ENCODE assay signal across 19 mouse cellular contexts in genomic region chr4:153913635-153914034, GRCm38 (mm10). TPM values are rescaled to one million over a fixed set of nuclear protein-coding genes. Genes with fewer than 3 reads are reported as not detected.
DNase-seq lines count a peak whose midpoint lies in the region; ATAC-seq and TF ChIP-seq lines count a peak whose summit lies in the region.
"Had no signal": no experiment of that assay in that cellular context is flagged by ENCODE, and none has a peak within 500 bp of the region (broad histone marks: within the 10 kb centered on the region; RNA-seq: fewer than 3 reads in every experiment).

No protein-coding gene starts in this region.

- H3K36me3 ChIP-seq in hindbrain, postnatal 0 days (ENCODE audit: insufficient read depth, low read length), result no peaks in the 10 kb centered on the region
- H3K36me3 ChIP-seq in hindbrain, embryonic 16.5 days (ENCODE audit: control insufficient read depth, insufficient read depth, low read length), result no peaks in the 10 kb centered on the region
- no peaks in the 10 kb centered on the region for H3K36me3 ChIP-seq in E14TG2a.4 (ENCODE audit: insufficient read depth, low read length)
- H3K36me3 ChIP-seq: forebrain, embryonic 12.5 days; heart, embryonic 12.5 days; limb, embryonic 10.5 days; liver, embryonic 12.5 days; lung, embryonic 15.5 days had no signal

- H3K27me3 ChIP-seq in hindbrain, postnatal 0 days (ENCODE audit: insufficient read depth, low read length), result no peaks in the 10 kb centered on the region
- no peaks in the 10 kb centered on the region for H3K27me3 ChIP-seq in hindbrain, embryonic 16.5 days (replicated peaks; ENCODE audit: control insufficient read depth, insufficient read depth, low read length)
- peaks cover 12% of the 10 kb centered on the region; the same call in 1 of the 2 replicates for H3K27me3 ChIP-seq in E14TG2a.4 (ENCODE audit: insufficient read depth, low read length)
- H3K27me3 ChIP-seq: CH12.LX; forebrain, embryonic 12.5 days; liver, embryonic 12.5 days; lung, embryonic 15.5 days; Patski had no signal

- no peaks in the 10 kb centered on the region for H3K9me3 ChIP-seq in hindbrain, postnatal 0 days (ENCODE audit: low read length)
- no peaks in the 10 kb centered on the region for H3K9me3 ChIP-seq in hindbrain, embryonic 16.5 days (ENCODE audit: control insufficient read depth, low read length)
- H3K9me3 ChIP-seq in E14TG2a.4 (ENCODE audit: low read length), result peaks cover 6% of the 10 kb centered on the region
- H3K9me3 ChIP-seq: forebrain, embryonic 12.5 days; heart, embryonic 12.5 days; limb, embryonic 10.5 days; liver, embryonic 12.5 days; lung, embryonic 15.5 days had no signal

- H3K4me3 ChIP-seq in hindbrain, postnatal 0 days (ENCODE audit: low read length), result no peak overlapping the region
- H3K4me3 ChIP-seq in hindbrain, embryonic 16.5 days (ENCODE audit: low read length), result no peak overlapping the region
- no peak overlapping the region for H3K4me3 ChIP-seq in E14TG2a.4 (replicated peaks; ENCODE audit: low read length)
- H3K4me3 ChIP-seq in cortical plate, adult 2 months (ENCODE audit: insufficient read depth, low read length), result no peak overlapping the region
- H3K4me3 ChIP-seq: forebrain, embryonic 12.5 days; heart, embryonic 12.5 days; limb, embryonic 10.5 days; liver, embryonic 12.5 days; lung, embryonic 15.5 days had no signal

- 54% methylated on average over 3 of the region's 3 CpGs for WGBS in hindbrain, postnatal 0 days
- 54% methylated on average over 3 of the region's 3 CpGs for WGBS in hindbrain, embryonic 16.5 days

- no peak overlapping the region for H3K4me2 ChIP-seq in hindbrain, postnatal 0 days (ENCODE audit: low read depth, low read length)
- no peak overlapping the region for H3K4me2 ChIP-seq in hindbrain, embryonic 16.5 days (ENCODE audit: low read length)
- H3K4me2 ChIP-seq: forebrain, embryonic 12.5 days; heart, embryonic 12.5 days; liver, embryonic 12.5 days; lung, embryonic 15.5 days had no signal

- TF ChIP-seq POLR2A in cortical plate, adult 2 months (IDR thresholded peaks at IDR 0.05; ENCODE audit: extremely low read depth, insufficient read depth, low read length), result no peak

- no peak overlapping the region for H3K27ac ChIP-seq in hindbrain, postnatal 0 days
- no peak overlapping the region for H3K27ac ChIP-seq in hindbrain, embryonic 16.5 days (ENCODE audit: low read depth, low read length)
- no peak overlapping the region for H3K27ac ChIP-seq in cortical plate, adult 2 months (ENCODE audit: insufficient read depth, low read length)
- H3K27ac ChIP-seq: forebrain, embryonic 12.5 days; limb, embryonic 10.5 days; liver, embryonic 12.5 days; lung, embryonic 15.5 days had no signal

- no peaks in the 10 kb centered on the region for H3K4me1 ChIP-seq in hindbrain, postnatal 0 days (ENCODE audit: insufficient read depth, low read length)
- H3K4me1 ChIP-seq in hindbrain, embryonic 16.5 days (ENCODE audit: control insufficient read depth, insufficient read depth, low read depth, low read length), result no peaks in the 10 kb centered on the region
- H3K4me1 ChIP-seq in E14TG2a.4 (replicated peaks; ENCODE audit: low read depth, low read length), result peaks cover 19% of the 10 kb centered on the region
- H3K4me1 ChIP-seq in cortical plate, adult 2 months (ENCODE audit: control insufficient read depth, insufficient read depth, low read length), result peaks cover 4% of the 10 kb centered on the region
- H3K4me1 ChIP-seq: forebrain, embryonic 12.5 days; heart, embryonic 12.5 days; limb, embryonic 10.5 days; liver, embryonic 12.5 days; lung, embryonic 15.5 days had no signal

- peak; percentile 62 for TF ChIP-seq CTCF in hindbrain, postnatal 0 days (IDR thresholded peaks at IDR 0.05; ENCODE audit: low read depth)
- TF ChIP-seq CTCF in E14TG2a.4 (conservative IDR thresholded peaks at IDR 0.05; ENCODE audit: low read length), result peak; percentile 61
- TF ChIP-seq CTCF in cortical plate, adult 2 months (IDR thresholded peaks at IDR 0.05; ENCODE audit: extremely low read depth, insufficient read depth, low read length), result peak; percentile 26; the same call in 1 of the 2 replicates

- no peak overlapping the region for H3K9ac ChIP-seq in hindbrain, postnatal 0 days (replicated peaks; ENCODE audit: low read length)
- no peak overlapping the region for H3K9ac ChIP-seq in hindbrain, embryonic 16.5 days (ENCODE audit: low read depth, low read length)
- H3K9ac ChIP-seq: forebrain, embryonic 12.5 days; heart, embryonic 12.5 days; liver, embryonic 12.5 days; lung, embryonic 15.5 days had no signal

- peak; percentile 8 for DNase-seq in adrenal gland, postnatal 14 days
- DNase-seq in adrenal gland, adult 8-10 months, result no peak
- DNase-seq in hindbrain, postnatal 0 days (ENCODE audit: low spot score), result no peak
- no peak for DNase-seq in ovary, adult 18-20 months (ENCODE audit: low spot score)
- no peak for DNase-seq in layer of hippocampus, adult 11-12 months (ENCODE audit: low spot score)
- DNase-seq: cerebellum, adult 9-10 months; heart, postnatal 36 days; kidney, adult 8-10 months; thymus, postnatal 25 days had no signal

- no peak for ATAC-seq in hindbrain, postnatal 0 days
- ATAC-seq in hindbrain, embryonic 16.5 days, result no peak
- ATAC-seq: liver, embryonic 12.5 days; Patski had no signal

RNA-seq across cellular contexts. Expression of gene A430005L14Rik, which starts 43.4 kb away (rescaled TPM):
- 19.4 and 19.5 TPM in 2 replicates for total RNA-seq in adrenal gland, postnatal 14 days (2021)
- 10 to 100 TPM; 20.5 to 22.0 (median 21.2) TPM for total RNA-seq in adrenal gland, adult 8-10 months (2022)
- 18.9 and 47.4 TPM in 2 replicates for total RNA-seq in hindbrain, postnatal 0 days (2014; rRNA removed)
- 45.3 and 48.2 TPM in 2 replicates for polyA plus RNA-seq in hindbrain, postnatal 0 days (2015; fragmentation: Nextera tagmentation; extraction: Ambion mirVana)
- 53.5 and 55.5 TPM in 2 replicates for polyA plus RNA-seq in hindbrain, embryonic 16.5 days (2015; fragmentation: Nextera tagmentation; extraction: Ambion mirVana)
- 36.5 and 37.5 TPM in 2 replicates for polyA plus RNA-seq in cortical plate, adult 2 months (2012; rRNA removed)
